Mouse (Mus musculus): ENCODE results near the gene Fgfr3.

DNA sequence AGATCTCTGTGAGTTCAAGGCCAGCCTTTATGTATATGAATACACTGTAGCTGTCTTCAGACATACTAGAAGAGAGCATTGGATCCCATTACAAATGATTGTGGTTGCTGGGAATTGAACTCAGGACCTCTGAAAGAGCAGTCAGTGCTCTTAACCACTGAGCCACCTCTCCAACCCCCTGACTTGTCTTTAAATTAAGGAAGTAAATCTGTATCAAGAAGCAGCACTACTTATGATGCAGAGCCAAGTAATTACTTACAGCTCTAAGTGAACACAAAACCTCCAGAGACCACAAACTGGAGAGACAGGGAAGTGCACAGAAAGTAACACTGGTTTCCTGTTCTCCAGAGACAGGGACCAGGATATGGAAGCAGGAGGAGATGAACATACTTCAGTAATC is 55.7 kb downstream of the Fgfr3 start:
- no peak for TF ChIP-seq POLR2A (IDR thresholded peaks at IDR 0.05; ENCODE audit: borderline replicate concordance, control insufficient read depth, low read depth, low read length)
- TF ChIP-seq CTCF (IDR thresholded peaks at IDR 0.05; ENCODE audit: control insufficient read depth, insufficient read depth, low read length), result no peak

Measured in bone marrow, adult 2 months (tissue).